Mouse (Mus musculus): ENCODE measurements around the gene Sdha.
A peak's percentile ranks its signal among the peaks of the same experiment; 100 is the strongest.

The Sdha gene

DNA sequence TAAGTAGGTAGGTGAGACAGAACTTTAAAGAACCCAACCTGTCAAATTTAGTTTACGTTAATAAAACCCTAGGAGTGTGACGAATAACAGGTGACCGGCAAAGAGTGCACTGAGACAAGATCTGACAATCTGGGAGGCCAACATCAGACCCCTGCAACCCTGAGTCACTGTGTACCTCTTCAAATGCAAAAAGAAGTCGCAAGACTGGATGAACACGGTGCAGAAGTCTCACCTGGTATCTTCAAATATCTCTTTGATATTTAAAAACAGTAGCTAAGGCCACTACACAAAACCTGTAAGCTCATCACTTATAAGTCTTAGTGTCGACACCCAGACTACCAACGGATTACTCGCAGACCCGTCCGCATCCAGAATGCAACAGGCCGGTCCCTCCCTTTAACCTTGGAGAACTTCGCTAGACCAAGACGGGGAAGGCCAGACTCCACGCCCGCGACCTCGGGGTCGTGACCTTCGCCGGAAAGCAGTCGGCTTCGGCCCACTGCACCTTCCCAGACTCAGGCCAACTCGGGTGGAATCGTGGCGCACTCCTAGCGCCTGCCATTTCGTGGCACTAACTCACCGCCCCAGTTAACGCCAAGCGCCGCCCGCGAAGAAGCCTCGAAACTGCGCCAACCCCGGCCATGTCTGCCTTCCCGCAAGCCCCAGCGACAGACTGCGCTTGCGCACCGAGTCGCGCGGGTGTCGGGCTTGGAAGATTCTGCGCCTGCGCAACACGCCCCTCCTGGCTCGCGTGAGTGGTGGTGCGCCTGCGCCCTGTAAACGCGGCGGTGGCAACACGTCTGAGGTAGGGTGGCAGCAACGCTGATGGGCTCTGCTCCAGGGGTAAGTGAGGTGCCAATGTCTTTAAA, at the start of gene Sdha, which contains the start of gene Ccdc127:
Sdha (minus strand) TSS at position 715 of the 869 bp plus-strand sequence.
Ccdc127 (plus strand) TSS at position 744 of the 869 bp plus-strand sequence.
- peak; percentile 98 for DNase-seq (ENCODE audit: extremely low read depth, insufficient read length, low spot score)

DNA sequence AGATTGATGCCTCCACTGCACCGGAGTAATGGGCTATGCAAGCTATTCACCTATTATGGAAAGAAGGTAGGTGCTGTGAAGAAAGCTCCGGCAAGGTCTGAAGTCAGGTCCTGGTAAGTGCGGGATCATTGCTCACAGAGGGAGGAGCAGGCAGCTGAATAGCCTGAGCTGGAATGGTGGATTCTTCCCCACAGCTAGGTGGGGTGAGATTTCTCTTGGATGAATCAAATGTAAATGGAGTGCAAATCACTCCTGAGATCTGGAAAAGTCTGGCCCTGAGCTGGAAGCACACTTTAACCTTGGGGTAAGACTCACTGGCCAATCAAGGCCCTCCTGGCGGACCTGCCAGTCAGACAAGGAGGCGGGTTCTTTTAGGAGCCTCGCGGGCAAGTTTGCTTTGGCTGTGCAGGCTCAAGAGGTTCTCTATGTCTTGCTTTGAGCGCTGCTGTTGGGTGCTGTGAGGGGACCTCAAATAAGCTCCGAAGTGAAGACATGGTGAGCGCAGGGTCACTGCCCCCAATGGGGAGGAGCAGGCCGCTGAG, 49.3 kb upstream of the Sdha start, which contains the start of gene Ftl1-ps1:
Ftl1-ps1 (plus strand) TSS at position 397 of the 542 bp plus-strand sequence.
- DNase-seq (ENCODE audit: extremely low read depth, insufficient read length, low spot score): peak; percentile 26

DNA sequence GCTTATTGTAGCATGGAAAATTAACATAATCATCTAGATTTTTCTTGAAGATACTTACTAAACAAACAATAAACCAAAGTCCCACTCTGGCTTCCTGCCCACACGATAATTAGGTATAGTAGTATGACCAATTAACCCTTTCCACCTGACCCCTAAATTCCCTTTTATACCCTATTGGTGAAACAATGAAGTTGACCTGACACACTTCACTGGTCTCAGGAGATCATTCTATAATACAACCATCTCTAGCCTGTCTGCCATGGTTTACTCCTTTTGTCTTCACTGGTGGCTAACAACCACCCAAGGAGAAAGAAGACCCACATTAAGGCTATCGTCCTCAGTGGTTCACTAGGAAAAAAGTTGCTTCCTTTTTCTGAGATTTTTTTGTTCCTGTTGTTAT, 41.1 kb upstream of the Sdha start:
- DNase-seq (ENCODE audit: extremely low read depth, insufficient read length, low spot score): no peak

DNA sequence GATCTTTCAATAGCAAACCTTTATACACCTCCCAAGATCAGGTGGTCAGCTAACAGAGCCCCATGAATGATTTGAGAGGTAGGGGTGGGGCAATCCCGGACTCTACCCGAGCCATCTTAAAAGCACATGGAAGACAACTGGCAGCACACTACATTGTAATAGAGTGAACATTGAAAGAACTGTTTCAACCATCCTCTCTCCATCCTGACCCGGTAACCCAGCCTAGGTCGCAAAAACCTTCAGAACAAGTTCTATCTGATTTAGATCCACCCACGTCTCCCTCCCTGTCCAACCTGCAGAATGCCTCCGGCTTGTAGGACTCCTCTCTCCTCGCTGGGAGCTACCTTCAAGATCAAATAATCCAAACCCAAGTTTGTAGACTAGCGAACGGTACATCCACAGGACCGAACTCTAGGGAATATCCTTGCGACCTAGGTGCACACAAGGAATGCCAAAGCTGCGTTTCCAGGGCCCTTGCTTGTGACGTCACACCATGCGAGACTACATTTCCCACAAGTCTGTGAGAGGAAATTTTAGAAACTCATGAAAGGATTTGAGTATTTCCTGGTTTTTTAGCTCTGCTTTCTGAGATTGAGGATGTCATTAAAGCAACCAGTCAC, 40.4 kb upstream of the Sdha start, which contains the start of gene Zfp72:
Zfp72 (minus strand) TSS at position 466 of the 620 bp plus-strand sequence.
- DNase-seq (ENCODE audit: extremely low read depth, insufficient read length, low spot score): peak; percentile 64

DNA sequence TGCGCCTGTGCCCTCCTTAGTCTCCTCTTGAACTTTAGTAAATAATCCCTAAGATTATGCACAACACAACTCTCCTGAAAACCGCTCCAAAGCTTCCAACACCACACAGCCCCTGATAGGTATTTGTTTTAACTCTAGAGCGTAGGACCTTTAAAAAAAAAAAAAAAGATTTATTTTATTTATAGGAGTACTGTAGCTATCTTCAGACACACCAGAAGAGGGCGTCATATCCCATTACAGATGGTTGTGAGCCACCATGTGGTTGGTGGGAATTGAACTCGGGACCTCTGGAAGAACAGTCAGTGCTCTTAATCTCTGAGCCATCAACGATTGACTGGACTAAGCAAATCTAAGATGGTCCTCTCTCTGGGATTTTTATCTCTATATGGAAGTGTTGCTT, 39.6 kb upstream of the Sdha start:
- no peak for DNase-seq (ENCODE audit: extremely low read depth, insufficient read length, low spot score)

DNA sequence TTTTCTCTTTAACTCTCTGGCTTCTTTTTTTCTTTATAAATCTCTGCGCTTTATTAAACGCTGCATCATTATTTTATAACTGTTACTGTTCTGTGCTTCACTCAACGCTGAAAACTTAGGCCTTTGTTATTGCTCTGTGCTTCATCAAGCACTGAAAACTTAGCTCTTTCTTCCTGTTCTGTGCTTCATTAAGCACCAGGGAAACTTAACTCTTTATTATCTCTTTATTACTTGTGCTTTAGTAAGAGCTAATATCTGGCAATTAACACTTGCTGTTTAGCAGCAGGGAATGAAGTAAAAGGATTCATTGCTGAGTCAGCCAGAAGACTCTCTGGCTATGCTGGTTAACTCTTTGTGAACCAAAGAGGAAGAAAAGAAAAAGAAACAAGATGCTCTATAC, 32.2 kb upstream of the Sdha start:
- DNase-seq (ENCODE audit: extremely low read depth, insufficient read length, low spot score): no peak

DNA sequence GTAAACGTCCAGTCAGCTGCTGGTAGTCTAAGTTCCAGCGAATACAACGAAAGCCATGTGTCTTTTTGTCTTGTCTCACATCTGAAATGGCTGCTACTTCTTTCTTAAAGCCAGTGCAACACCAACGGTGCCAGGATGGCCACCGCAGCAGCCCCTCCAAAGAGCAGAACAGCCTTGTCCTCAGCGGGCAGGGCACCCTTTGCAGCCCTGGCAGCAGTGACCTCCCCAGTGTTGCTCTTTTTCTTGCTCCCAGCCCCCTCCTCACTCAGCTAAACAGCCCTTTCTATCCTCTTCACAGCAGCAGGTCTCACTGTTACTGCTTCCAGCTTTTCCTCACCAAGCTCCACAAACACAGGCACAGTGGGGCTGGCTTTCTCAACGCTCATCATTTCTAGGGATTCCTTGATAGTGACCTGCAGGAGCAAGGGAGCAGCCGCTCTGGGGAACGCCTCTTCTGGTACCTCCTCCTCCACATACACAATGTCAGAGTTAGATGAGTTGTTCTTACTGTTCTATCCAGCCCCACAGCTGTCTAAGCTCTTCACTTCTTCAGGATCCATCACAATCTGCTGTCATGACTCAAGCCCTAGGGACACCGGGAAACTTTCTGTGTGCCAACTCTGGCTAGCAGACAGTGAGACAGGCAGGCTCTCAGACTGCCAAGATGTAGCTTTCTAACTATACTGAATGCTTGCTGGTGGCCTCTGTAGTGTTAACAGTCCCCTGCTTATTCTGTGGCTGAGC, 31.6 kb upstream of the Sdha start:
- no peak for DNase-seq (ENCODE audit: extremely low read depth, insufficient read length, low spot score)

DNA sequence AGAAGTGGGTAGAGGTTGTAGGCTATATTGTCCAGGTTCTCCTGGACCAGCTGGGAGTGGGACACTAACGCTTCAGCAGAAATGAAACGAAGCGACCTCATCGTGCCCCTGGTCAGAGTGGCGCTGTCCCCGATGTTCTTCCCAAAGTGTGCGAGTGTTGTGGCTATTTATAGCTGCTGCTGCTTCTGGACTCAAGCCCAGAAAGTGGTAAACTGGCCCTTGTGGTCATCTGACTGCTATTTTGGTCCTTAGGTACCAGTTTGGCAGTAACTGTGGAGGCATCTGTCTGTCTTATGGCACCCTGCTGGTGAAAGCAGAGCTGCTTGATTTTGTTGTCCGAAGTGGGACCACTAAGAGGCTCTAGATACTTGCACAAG, 13.8 kb upstream of the Sdha start, which contains the start of gene Lrrc14b:
Lrrc14b (minus strand) TSS at position 147 of the 377 bp plus-strand sequence.
- no peak for DNase-seq (ENCODE audit: extremely low read depth, insufficient read length, low spot score)

DNA sequence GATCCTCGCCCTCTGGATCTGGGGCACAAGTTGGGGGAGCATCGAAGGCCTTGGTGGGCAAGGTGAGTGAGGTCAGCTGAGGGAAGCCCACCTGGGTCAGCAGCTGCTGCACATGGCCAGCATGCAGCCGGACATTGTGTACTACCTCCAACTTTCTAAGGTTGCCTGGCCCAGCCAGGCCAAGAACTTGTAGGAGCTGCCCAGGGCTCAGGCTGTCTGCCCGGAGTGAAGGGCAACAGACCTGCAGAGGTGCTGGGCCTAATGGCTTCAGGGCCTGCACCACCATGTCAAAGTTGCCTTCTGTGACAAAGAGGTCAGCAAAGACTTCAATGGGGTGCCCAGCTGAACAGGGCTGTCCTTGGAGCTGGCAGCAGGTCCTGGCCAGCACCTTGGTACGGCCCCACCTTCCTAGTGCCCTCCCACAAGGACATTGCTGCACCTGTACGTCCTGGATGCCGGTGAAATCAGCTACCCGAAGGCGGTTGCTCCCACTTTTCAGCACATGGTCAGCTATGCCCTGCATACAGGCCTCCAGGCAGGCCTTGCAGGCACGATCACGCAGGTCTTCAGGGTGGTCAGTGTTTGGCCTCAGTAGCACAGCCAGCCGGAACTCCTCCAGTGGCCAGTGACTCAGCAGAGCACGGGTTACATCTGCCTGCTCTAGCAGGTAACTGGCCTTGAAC, 13.2 kb upstream of the Sdha start:
- peak; percentile 78 for DNase-seq (ENCODE audit: extremely low read depth, insufficient read length, low spot score)

DNA sequence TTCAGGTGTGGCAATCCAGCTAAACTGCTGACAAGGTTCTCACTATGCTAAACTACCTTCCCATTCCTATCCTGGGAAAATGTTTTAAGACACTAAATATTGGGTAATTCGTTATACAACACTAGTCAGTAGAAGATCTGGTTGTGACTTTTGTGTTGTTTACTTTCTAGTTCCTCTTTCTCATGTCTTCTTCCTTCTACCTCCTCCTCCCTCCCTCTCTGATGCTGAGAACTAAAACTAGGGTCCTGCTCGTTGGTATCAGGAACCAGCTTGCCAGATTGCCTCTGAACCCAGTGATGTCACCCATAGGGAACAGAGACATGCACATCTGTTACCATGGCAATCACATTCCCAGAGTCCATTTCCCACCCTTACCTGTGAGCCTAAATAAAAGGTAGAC, 12.1 kb upstream of the Sdha start:
- no peak for DNase-seq (ENCODE audit: extremely low read depth, insufficient read length, low spot score)

DNA sequence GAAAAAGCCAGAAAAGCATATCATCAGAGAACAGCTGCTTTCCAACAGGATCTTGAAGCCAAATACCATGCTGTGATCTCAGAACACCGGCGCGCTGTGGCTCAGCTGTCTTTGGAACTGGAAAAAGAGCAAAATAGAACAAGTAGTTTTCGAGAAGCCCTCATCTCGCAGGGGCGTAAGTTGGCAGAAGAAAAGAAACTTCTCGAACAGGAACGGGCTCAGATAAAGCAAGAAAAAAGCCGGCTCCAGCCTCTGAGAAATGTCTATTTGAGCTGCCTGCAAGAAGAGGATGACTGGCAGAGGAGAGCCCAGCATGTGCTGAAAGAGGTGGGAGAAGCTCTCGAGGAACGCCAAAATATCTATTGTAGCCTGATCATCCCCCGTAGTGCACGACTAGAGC, 6.4 kb upstream of the Sdha start:
- no peak for DNase-seq (ENCODE audit: extremely low read depth, insufficient read length, low spot score)

DNA sequence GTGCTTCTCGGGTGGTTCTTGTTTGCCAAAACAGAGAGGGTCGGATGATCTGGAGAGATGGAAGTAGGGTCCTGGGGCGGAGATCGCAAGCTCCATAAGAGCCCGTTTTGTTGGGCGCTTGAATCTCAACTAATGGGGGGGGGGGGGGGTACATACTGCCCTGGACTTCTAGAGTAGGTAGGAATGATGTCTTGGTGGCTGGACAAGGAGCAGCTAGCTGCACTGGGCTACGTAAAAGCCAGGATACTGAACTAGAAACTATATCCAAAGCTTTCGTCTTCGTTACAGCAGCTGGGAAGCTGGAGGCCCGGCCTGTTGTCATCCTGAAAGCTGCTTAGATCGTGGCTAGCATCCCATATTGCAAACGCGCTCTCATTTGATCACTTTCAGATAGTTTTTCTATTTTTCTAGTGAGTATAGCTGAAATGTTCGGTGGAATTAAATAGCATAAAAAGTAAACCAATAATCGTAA, 391 bp upstream of the Sdha start:
- DNase-seq (ENCODE audit: extremely low read depth, insufficient read length, low spot score): no peak

DNA sequence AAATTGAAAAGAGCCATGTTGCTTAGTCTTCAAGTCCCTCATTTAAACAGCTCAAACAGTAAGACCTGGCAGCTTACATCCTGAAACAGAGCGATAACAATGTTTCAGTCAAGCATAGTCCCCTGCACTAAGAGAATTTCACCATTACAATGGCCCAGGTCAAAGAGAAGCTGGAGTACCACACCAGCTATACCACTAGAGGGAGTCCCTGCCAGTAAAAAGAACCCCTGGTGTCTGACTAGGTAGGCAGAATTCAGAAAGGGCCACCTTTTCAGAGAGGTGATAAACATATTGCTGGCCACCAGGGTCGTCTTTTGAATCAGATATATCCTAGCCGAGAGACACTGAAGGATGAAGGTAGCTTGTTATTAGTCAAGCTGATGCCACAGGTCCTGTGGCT, 9.0 kb downstream of the Sdha start:
- DNase-seq (ENCODE audit: extremely low read depth, insufficient read length, low spot score): no peak

DNA sequence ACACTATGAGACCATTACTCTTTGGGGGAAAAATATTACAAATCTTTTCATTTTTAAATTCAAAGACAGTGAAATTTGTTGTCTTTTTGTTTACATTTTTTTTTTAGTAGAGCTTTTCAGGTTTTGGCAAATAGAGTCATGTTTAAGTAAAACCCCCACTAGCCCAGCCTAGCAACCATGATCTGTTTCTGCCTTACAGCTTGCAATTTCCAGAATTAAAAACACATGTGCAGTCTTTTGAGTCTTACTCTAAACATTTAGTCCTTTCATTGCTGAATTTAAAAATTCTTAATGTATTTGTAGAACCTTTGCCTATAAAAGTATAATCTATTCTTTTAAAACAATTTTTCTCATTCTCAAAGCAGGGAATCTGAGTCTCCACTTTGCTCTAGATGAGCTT, 20.8 kb downstream of the Sdha start:
- DNase-seq (ENCODE audit: extremely low read depth, insufficient read length, low spot score): no peak

DNA sequence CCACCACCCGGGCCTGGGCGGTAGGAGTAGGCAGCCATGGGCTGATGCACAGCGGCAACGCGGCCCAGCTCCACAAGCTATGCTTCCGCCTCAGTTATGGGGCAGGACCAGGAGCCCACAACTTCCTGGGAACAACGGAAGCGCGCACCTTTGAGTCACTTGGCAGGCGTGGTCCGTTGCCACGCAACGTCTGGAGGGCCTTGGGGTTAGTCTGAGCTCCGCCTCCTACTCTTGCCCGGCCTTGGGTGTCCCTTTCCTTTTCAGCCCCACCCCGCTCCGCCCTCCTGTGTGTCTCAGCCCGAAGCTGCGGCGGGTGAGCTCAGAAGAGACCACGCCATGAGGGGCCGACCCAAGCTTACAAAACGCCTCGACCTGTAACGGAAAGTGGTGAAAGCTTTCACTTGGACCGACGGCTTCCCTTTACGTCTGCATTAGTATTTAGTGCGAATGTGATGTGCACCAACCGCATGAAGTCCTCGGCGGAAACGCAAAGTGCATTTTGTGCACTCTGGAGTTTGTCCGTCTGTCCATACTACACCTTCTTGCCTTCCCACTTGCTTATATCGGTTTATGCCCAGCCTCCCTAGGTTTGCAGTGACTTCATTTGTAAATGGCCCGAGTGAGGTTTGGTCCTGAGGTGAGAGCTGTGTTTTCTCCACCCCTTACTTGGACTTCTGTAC, 32.8 kb downstream of the Sdha start, which contains the start of gene Pdcd6:
Pdcd6 (minus strand) TSS at position 411 of the 680 bp plus-strand sequence.
- peak; percentile 95 for DNase-seq (ENCODE audit: extremely low read depth, insufficient read length, low spot score)

DNA sequence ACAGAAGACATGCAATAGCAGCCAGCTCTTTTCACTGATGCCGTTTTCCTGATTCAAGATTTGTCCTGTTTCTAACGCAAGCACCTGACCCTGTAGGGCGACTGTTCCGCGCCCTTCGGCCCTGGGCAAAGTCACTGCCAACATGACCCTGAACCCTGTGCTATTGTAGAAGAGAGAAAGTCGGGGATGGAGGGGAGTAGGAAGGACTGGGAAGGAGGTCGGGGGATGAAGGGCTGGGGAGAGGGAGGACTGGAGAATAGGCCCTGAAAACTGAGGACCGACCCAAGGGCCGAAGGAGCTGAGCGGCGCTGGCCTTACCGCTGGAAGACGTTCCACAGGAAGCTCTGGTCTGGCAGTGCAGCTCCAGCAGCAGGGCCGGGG, 33.3 kb downstream of the Sdha start:
- no peak for DNase-seq (ENCODE audit: extremely low read depth, insufficient read length, low spot score)

DNA sequence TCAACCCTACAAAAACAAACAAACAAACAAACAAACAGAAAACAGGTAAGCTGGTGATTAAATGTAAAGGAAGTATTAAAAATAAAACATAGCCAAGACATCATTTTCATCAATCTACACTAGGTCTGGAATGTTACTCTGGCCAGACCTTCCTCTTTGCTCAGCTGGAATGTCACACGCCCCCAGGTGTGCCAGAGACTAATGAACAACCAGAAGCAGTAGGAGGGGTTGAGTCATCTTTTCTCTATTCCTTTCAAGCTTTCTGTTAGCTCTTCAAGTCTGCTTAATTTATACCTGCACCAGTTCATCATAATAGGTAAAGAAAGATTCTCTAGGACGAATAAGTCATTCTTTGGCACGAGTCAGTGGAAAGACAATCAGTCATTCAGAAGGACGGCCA, 33.7 kb downstream of the Sdha start:
- no peak for DNase-seq (ENCODE audit: extremely low read depth, insufficient read length, low spot score)

DNA sequence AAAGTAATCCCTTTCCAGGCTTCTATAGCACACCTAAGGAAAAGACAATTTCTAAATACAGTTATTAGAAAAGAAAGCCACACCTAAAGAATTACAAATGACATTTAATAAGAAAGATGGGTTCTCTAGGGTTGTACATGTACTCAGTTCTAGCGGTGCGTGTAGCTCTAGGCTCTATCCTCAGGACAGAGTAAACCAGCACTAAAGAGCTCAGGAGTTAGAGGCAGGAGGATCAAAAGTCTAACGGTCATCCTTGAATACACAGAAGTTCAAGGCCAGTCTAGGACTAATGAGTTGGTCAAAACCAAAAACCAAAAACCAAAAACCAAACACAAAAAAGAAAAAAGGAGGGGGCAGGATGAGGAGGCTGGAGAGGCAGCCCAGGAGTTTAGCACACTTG, 35.5 kb downstream of the Sdha start:
- DNase-seq (ENCODE audit: extremely low read depth, insufficient read length, low spot score): no peak

DNA sequence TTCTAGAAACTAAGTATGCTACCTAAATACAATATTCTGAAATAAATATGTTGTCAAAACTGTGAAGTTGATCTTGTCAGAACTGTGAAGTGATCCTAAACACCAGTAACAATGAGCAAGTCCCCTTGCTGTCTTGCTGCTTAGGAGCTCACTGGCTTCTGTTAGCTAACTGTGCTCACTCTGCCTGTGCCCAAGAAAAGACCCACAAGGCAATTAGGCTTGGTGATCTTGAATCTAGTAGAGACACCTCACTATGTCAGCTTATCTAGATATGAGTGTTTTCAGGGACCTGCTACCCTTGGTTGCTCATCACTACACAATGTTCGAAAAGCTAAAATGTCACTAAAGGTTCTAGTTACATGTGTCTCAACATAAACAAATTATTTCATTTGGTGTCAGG, 44.3 kb downstream of the Sdha start:
- no peak for DNase-seq (ENCODE audit: extremely low read depth, insufficient read length, low spot score)

DNA sequence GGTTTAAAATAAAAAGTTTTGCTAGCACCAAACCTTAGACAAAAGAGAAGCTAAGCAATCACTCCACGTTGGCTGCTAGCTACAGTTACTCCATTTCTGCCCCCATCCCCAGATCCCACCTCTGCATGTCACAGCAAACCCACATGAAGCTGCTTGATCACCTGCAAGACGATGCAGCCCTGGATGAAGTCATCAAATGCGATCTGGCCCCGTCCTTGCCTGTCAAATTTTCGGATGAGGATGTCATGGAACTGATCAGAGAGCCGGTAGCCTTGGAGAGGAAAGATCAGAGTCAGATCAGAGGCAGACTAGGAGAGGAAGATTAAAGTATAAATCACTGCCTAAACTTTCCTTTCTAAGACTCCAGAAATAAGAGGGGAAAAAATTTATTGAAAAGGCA, 44.7 kb downstream of the Sdha start:
- no peak for DNase-seq (ENCODE audit: extremely low read depth, insufficient read length, low spot score)

Data from 3134 (cell line).